Mouse (Mus musculus): ENCODE results near the gene Lta.

Lta gene

GRCm38 (mm10) chr17:35185639-35186611, 19.2 kb downstream of the Lta start:
- peak in 1 of 2 experiments; percentile 51 for DNase-seq (ENCODE audit: low spot score in 2 of 2)

- no peak for DNase-seq (ENCODE audit: low spot score in 2 of 2)
Measured at GRCm38 (mm10) chr17:35180093-35180492, 25.1 kb downstream of the Lta start.

- peak; percentile 63 to 76 for DNase-seq (ENCODE audit: low spot score in 2 of 2)
Measured at GRCm38 (mm10) chr17:35178528-35178927, 26.6 kb downstream of the Lta start.

GRCm38 (mm10) chr17:35175968-35176367, 29.2 kb downstream of the Lta start, which contains the start of gene Aif1:
TSS of gene Aif1 (minus strand) at chr17:35176068.
- no peak for DNase-seq (ENCODE audit: low spot score in 2 of 2)

GRCm38 (mm10) chr17:35175382-35175781, 29.8 kb downstream of the Lta start:
- DNase-seq (ENCODE audit: low spot score in 2 of 2) = no peak

GRCm38 (mm10) chr17:35174201-35174977, 30.8 kb downstream of the Lta start:
- no peak for DNase-seq (ENCODE audit: low spot score in 2 of 2)

GRCm38 (mm10) chr17:35173329-35173728, 31.8 kb downstream of the Lta start:
- no peak for DNase-seq (ENCODE audit: low spot score in 2 of 2)

- no peak for DNase-seq (ENCODE audit: low spot score in 2 of 2)
Measured at GRCm38 (mm10) chr17:35172445-35173234, 32.5 kb downstream of the Lta start.

GRCm38 (mm10) chr17:35168541-35169207, 36.5 kb downstream of the Lta start:
- DNase-seq (ENCODE audit: low spot score in 2 of 2) = no peak

- DNase-seq (ENCODE audit: low spot score in 2 of 2) = no peak
Measured at GRCm38 (mm10) chr17:35167794-35168193, 37.4 kb downstream of the Lta start.

- no peak for DNase-seq (ENCODE audit: low spot score in 2 of 2)
Measured at GRCm38 (mm10) chr17:35166352-35167035, 38.7 kb downstream of the Lta start.

GRCm38 (mm10) chr17:35165451-35166155, 39.5 kb downstream of the Lta start:
- no peak for DNase-seq (ENCODE audit: low spot score in 2 of 2)

- peak; percentile 97 to 98 for DNase-seq (ENCODE audit: low spot score in 2 of 2)
Measured at GRCm38 (mm10) chr17:35164568-35165450, 40.3 kb downstream of the Lta start, which contains the start of gene Prrc2a. TSS of gene Prrc2a (minus strand) at chr17:35164897.

- no peak for DNase-seq (ENCODE audit: low spot score in 2 of 2)
Measured at GRCm38 (mm10) chr17:35164218-35164567, 41.0 kb downstream of the Lta start.

GRCm38 (mm10) chr17:35163326-35164081, 41.6 kb downstream of the Lta start:
- DNase-seq (ENCODE audit: low spot score in 2 of 2) = no peak

GRCm38 (mm10) chr17:35162730-35163129, 42.4 kb downstream of the Lta start:
- no peak for DNase-seq (ENCODE audit: low spot score in 2 of 2)

GRCm38 (mm10) chr17:35162121-35162520, 43.0 kb downstream of the Lta start:
- DNase-seq (ENCODE audit: low spot score in 2 of 2) = no peak

- no peak for DNase-seq (ENCODE audit: low spot score in 2 of 2)
Measured at GRCm38 (mm10) chr17:35161421-35161820, 43.7 kb downstream of the Lta start.

Measured in urinary bladder, postnatal 4 days (tissue).